Mouse (Mus musculus) neural tube, embryonic 14.5 days (tissue): Measurements from ENCODE around the gene Extl1. TPM values are rescaled to one million over a fixed set of nuclear protein-coding genes. Genes with fewer than 3 reads are reported as not detected.

Experiments
- ATAC-seq: fragments of 200-750 bp; cut with Nextera tagmentation; 2 replicates; pipeline ENCODE4 v1.8.0; 2017; ENCODE audit warnings: low read depth, mild to moderate bottlenecking, moderate TSS enrichment, moderate library complexity
- H3K27ac ChIP-seq: fragments of 300-500 bp; sonication (generic); 2 replicates; pipeline ENCODE4 v1.5.1; 2014; ENCODE audit warnings: low read depth, mild to moderate bottlenecking, control low read depth, low read length, moderate library complexity, mixed read lengths
- H3K27me3 ChIP-seq: fragments of 300-500 bp; sonication (generic); 2 replicates; pipeline ENCODE4 v1.6.1; 2014; ENCODE audit warnings: low read length; ENCODE audit not compliant: control insufficient read depth, insufficient read depth
- H3K36me3 ChIP-seq: fragments of 300-500 bp; sonication (generic); 2 replicates; pipeline ENCODE4 v1.6.1; 2014; ENCODE audit warnings: low read length, mixed read lengths; ENCODE audit not compliant: control insufficient read depth, insufficient read depth
- H3K4me1 ChIP-seq: fragments of 300-500 bp; sonication (generic); 2 replicates; pipeline ENCODE4 v1.6.1; 2014; ENCODE audit warnings: low read length; ENCODE audit not compliant: control insufficient read depth, insufficient read depth
- H3K4me2 ChIP-seq: fragments of 300-500 bp; sonication (generic); 2 replicates; pipeline ENCODE4 v1.6.1; 2014; ENCODE audit warnings: mild to moderate bottlenecking, low read depth, low read length, control low read depth
- H3K4me3 ChIP-seq: fragments of 300-500 bp; sonication (generic); 2 replicates; pipeline ENCODE4 v1.5.1; 2014; ENCODE audit warnings: low read depth, low read length, control low read depth, mixed read lengths
- H3K9ac ChIP-seq: fragments of 300-500 bp; sonication (generic); replicated peaks from 2 replicates; pipeline ENCODE4 v1.6.1; 2014; ENCODE audit warnings: low read depth, mild to moderate bottlenecking, control low read depth, low read length, mixed read lengths
- H3K9me3 ChIP-seq: fragments of 300-500 bp; sonication (generic); 2 replicates; pipeline ENCODE4 v1.6.1; 2016; ENCODE audit warnings: low read length; ENCODE audit not compliant: control insufficient read depth
- WGBS: fragments of 180-500 bp; shearing (Covaris S2); extraction: QIAGEN DNeasy Blood & Tissue Kit; methylation state at CpG from one replicate; pipeline ENCODE4 v1.1.7; 2014; 5-methylcytosine and 5-hydroxymethylcytosine counted together
- polyA plus RNA-seq: library from polyadenylated mRNA; unstranded; fragments of >200 nt; fragmentation: Nextera tagmentation; extraction: Ambion mirVana; gene quantifications from 2 replicates; pipeline ENCODE4 v1.2.1, GENCODE M21; 2014

Gene Extl1
- polyA plus RNA-seq, 1 experiment from 2014 or later = 0.31 TPM

GRCm38 (mm10) chr4:134330281-134330680 lies 53.4 kb downstream of the Extl1 start:
- Histone ChIP-seq H3K9me3 (no peaks in the 10 kb centered on the region), H3K27ac (no peak overlapping the region), H3K4me2 (no peak overlapping the region), H3K27me3 (no peaks in the 10 kb centered on the region), H3K9ac (no peak overlapping the region), H3K4me3 (no peak overlapping the region), H3K36me3 (no peaks in the 10 kb centered on the region), H3K4me1 (no peaks in the 10 kb centered on the region)
- 64% methylated on average over 5 of the region's 5 CpGs for WGBS
- ATAC-seq = no peak

- 86% methylated on average over 8 of the region's 8 CpGs for WGBS
- Histone ChIP-seq H3K4me2 (no peak overlapping the region), H3K27me3 (no peaks in the 10 kb centered on the region), H3K27ac (no peak overlapping the region), H3K9ac (no peak overlapping the region), H3K36me3 (no peaks in the 10 kb centered on the region), H3K9me3 (no peaks in the 10 kb centered on the region), H3K4me3 (no peak overlapping the region), H3K4me1 (no peaks in the 10 kb centered on the region)
- ATAC-seq = no peak
Observed at GRCm38 (mm10) chr4:134328832-134329231, 54.8 kb downstream of the Extl1 start.

- no peak overlapping the region for H3K4me3 ChIP-seq
- ATAC-seq = no peak
- WGBS = 64% methylated on average over 8 of the region's 8 CpGs
Observed at GRCm38 (mm10) chr4:134328151-134328550, 55.5 kb downstream of the Extl1 start.

GRCm38 (mm10) chr4:134326859-134327530 lies 56.7 kb downstream of the Extl1 start:
- no peaks in the 10 kb centered on the region for H3K36me3 ChIP-seq
- H3K4me3 ChIP-seq = no peak overlapping the region
- no peaks in the 10 kb centered on the region for H3K9me3 ChIP-seq
- no peak overlapping the region for H3K9ac ChIP-seq
- WGBS = 66% methylated on average over 5 of the region's 5 CpGs
- no peaks in the 10 kb centered on the region for H3K4me1 ChIP-seq
- H3K27me3 ChIP-seq = no peaks in the 10 kb centered on the region
- ATAC-seq = no peak
- no peak overlapping the region for H3K27ac ChIP-seq
- H3K4me2 ChIP-seq = no peak overlapping the region

More at GRCm38 (mm10) chr4:134328151-134328550, 55.5 kb downstream of the Extl1 start:
- Histone ChIP-seq H3K9me3 (no peaks in the 10 kb centered on the region), H3K4me2 (no peak overlapping the region), H3K27ac (no peak overlapping the region), H3K9ac (no peak overlapping the region), H3K27me3 (no peaks in the 10 kb centered on the region), H3K36me3 (no peaks in the 10 kb centered on the region), H3K4me1 (no peaks in the 10 kb centered on the region)

- ATAC-seq = no peak
- Histone ChIP-seq H3K4me1 (no peaks in the 10 kb centered on the region), H3K9ac (no peak overlapping the region), H3K9me3 (no peaks in the 10 kb centered on the region), H3K36me3 (no peaks in the 10 kb centered on the region), H3K27me3 (no peaks in the 10 kb centered on the region), H3K4me3 (no peak overlapping the region), H3K4me2 (no peak overlapping the region), H3K27ac (no peak overlapping the region)
- WGBS = 73% methylated on average over 5 of the region's 5 CpGs
Observed at GRCm38 (mm10) chr4:134324655-134325054, 59.0 kb downstream of the Extl1 start.

- H3K4me1 ChIP-seq = no peaks in the 10 kb centered on the region
- ATAC-seq = no peak
- H3K36me3 ChIP-seq = no peaks in the 10 kb centered on the region
- H3K4me2 ChIP-seq = no peak overlapping the region
- no peaks in the 10 kb centered on the region for H3K27me3 ChIP-seq
- no peak overlapping the region for H3K4me3 ChIP-seq
- WGBS = 64% methylated on average over 3 of the region's 3 CpGs
- no peak overlapping the region for H3K9ac ChIP-seq
- no peak overlapping the region for H3K27ac ChIP-seq
- no peaks in the 10 kb centered on the region for H3K9me3 ChIP-seq
Observed at GRCm38 (mm10) chr4:134321524-134321923, 62.1 kb downstream of the Extl1 start.

- WGBS = 66% methylated on average over 5 of the region's 5 CpGs
- H3K4me2 ChIP-seq = no peak overlapping the region
- no peak for ATAC-seq
Observed at GRCm38 (mm10) chr4:134319674-134320073, 64.0 kb downstream of the Extl1 start.

GRCm38 (mm10) chr4:134319074-134319473 lies 64.6 kb downstream of the Extl1 start:
- H3K9ac ChIP-seq = no peak overlapping the region
- no peaks in the 10 kb centered on the region for H3K36me3 ChIP-seq
- ATAC-seq = no peak
- no peak overlapping the region for H3K4me2 ChIP-seq
- no peak overlapping the region for H3K27ac ChIP-seq
- no peaks in the 10 kb centered on the region for H3K9me3 ChIP-seq
- H3K4me3 ChIP-seq = no peak overlapping the region
- H3K27me3 ChIP-seq = no peaks in the 10 kb centered on the region
- 89% methylated on average over 5 of the region's 5 CpGs for WGBS
- H3K4me1 ChIP-seq = no peaks in the 10 kb centered on the region

More at GRCm38 (mm10) chr4:134319674-134320073, 64.0 kb downstream of the Extl1 start:
- no peak overlapping the region for H3K9ac ChIP-seq
- no peaks in the 10 kb centered on the region for H3K4me1 ChIP-seq
- no peak overlapping the region for H3K27ac ChIP-seq
- H3K9me3 ChIP-seq = no peaks in the 10 kb centered on the region
- H3K4me3 ChIP-seq = no peak overlapping the region
- H3K36me3 ChIP-seq = no peaks in the 10 kb centered on the region
- H3K27me3 ChIP-seq = no peaks in the 10 kb centered on the region

- H3K9me3 ChIP-seq = no peaks in the 10 kb centered on the region
- no peaks in the 10 kb centered on the region for H3K36me3 ChIP-seq
- no peaks in the 10 kb centered on the region for H3K4me1 ChIP-seq
- H3K27me3 ChIP-seq = no peaks in the 10 kb centered on the region
- no peak overlapping the region for H3K4me2 ChIP-seq
- no peak overlapping the region for H3K4me3 ChIP-seq
- no peak overlapping the region for H3K9ac ChIP-seq
- H3K27ac ChIP-seq = no peak overlapping the region
- WGBS = 54% methylated on average over 16 of the region's 16 CpGs
- no peak for ATAC-seq
Observed at GRCm38 (mm10) chr4:134316390-134316789, 67.3 kb downstream of the Extl1 start.
